Mouse (Mus musculus) CH12.LX (cell line): ENCODE results near the gene Lgals8. TPM values are rescaled to one million over a fixed set of nuclear protein-coding genes. Genes with fewer than 3 reads are reported as not detected.

Experiments
- BHLHE40 ChIP-seq: IDR thresholded peaks from 2 replicates; pipeline ENCODE4 v1.6.1; 2011; ENCODE audit warnings: mild to moderate bottlenecking, low read depth, low read length, improper control_type of control experiment
- CHD2 ChIP-seq: IDR thresholded peaks from 2 replicates; pipeline ENCODE4 v1.6.1; 2011; ENCODE audit warnings: low read length, improper control_type of control experiment
- E2F4 ChIP-seq: IDR thresholded peaks from 2 replicates; pipeline ENCODE4 v1.6.1; 2011; ENCODE audit warnings: low read depth, low read length, improper control_type of control experiment; ENCODE audit not compliant: insufficient replicate concordance
- IRF4 ChIP-seq: IDR thresholded peaks from 2 replicates; pipeline ENCODE4 v1.6.1; 2014; ENCODE audit warnings: low read depth, mild to moderate bottlenecking, inconsistent platforms, low read length, improper control_type of control experiment
- MEF2A ChIP-seq: IDR thresholded peaks from 2 replicates; pipeline ENCODE4 v1.6.1; 2014; ENCODE audit warnings: low read depth, mild to moderate bottlenecking, inconsistent platforms, low read length, improper control_type of control experiment, borderline replicate concordance
- MXI1 ChIP-seq: IDR thresholded peaks from 2 replicates; pipeline ENCODE4 v1.6.1; 2011; ENCODE audit warnings: mild to moderate bottlenecking, low read depth, low read length, improper control_type of control experiment
- POLR2AphosphoS2 ChIP-seq: IDR thresholded peaks from 2 replicates; pipeline ENCODE4 v1.6.1; 2011; ENCODE audit warnings: low read depth, low read length, improper control_type of control experiment
- SIN3A ChIP-seq: IDR thresholded peaks from 2 replicates; pipeline ENCODE4 v1.6.1; 2012; ENCODE audit warnings: low read length, improper control_type of control experiment, inconsistent platforms
- USF1 ChIP-seq: IDR thresholded peaks from 2 replicates; pipeline ENCODE4 v1.6.1; 2014; ENCODE audit warnings: low read depth, mild to moderate bottlenecking, inconsistent platforms, low read length, improper control_type of control experiment
- ZMIZ1 ChIP-seq: IDR thresholded peaks from 2 replicates; pipeline ENCODE4 v1.6.1; 2012; ENCODE audit warnings: low read depth, mild to moderate bottlenecking, inconsistent platforms, low read length, improper control_type of control experiment
- polyA plus RNA-seq: library from polyadenylated mRNA; unstranded; fragments of >175 nt; gene quantifications from 2 replicates; pipeline ENCODE4 v1.2.1, GENCODE M21; 2012; ENCODE audit warnings: low read depth; ENCODE audit not compliant: insufficient read length
- total RNA-seq, 2 experiments: library from RNA; depleted of rRNA; stranded (reverse); fragments of 300-350 nt in 1 of 2; fragments of >200 nt in 1 of 2; gene quantifications; 2 replicates each; pipeline ENCODE4 v1.2.3; 2012 to 2014

Gene Lgals8
- total and polyA plus RNA-seq, 3 experiments, result 15.8 to 23.5 (median 18.4) TPM

DNA sequence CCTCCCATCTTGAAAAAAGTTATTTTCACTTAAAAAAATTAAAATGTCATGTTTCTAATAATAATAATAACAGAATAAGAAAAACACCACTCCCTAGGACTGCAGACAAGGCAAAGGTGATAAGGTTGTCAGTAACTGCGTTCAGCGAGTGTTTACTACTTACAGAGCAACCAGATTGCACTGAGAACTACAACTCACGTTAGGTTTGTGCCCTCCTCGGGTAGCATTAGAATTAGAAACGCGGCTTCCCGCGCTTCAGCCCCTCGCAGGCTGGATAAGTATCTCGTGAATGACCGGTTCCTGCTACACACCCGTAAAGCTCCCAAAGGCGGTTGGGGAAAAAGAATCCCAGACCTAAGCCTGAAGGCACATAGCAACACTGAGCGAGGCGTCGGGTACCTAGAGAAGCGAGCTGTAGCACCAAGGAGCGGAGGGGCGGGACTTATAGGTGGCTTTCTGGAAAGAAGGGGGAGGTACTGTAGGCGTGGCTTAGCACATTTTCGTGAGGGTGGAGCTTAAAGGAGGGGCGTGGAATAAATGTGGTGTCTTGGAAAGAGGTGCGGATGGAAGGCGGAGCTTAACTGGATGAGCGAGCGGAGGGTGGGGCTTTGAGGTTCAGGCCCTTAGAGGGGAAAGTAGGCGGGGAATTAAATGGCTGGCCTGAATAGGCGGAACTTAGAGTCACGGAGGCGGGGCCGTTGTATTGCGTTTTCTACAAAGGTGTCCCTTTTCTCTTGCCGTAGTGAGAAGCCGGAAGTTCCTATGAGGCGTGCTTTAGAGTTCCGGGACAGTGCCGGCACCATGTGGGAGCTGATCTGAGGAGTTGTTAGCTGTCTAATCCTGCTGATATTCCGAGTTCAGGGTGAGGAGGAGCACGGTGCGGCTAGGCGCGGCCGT, 69.9 kb downstream of the Lgals8 start, which contains the start of gene Heatr1 (continued):
- no peak for TF ChIP-seq CHD2
- no peak for TF ChIP-seq MEF2A
- no peak for TF ChIP-seq E2F4
- TF ChIP-seq MXI1, result peak; percentile 100
- TF ChIP-seq SIN3A, result peak; percentile 99
- 0 out of 2 replicates have a peak, but pooled peaks have one; percentile 42 for TF ChIP-seq ZMIZ1
- no peak for TF ChIP-seq USF1
- no peak for TF ChIP-seq POLR2AphosphoS2
- TF ChIP-seq BHLHE40, result 0 out of 2 replicates have a peak, but pooled peaks have one; percentile 8
- no peak for TF ChIP-seq IRF4

Other genes with a start within 250 kb of the Lgals8 start
- 22.0 and 22.1 TPM in 2 replicates for gene Mtr, start 206.8 kb downstream of the Lgals8 start, total RNA-seq (2012; rRNA removed)
- gene Mtr, start 206.8 kb downstream of the Lgals8 start, total RNA-seq (2014; rRNA removed), result 13.2 and 15.2 TPM in 2 replicates
- 28.6 and 28.8 TPM in 2 replicates for gene Mtr, start 206.8 kb downstream of the Lgals8 start, polyA plus RNA-seq
- not detected in 2 replicates for gene Actn2, start 124.2 kb downstream of the Lgals8 start, total RNA-seq (2012; rRNA removed)
- gene Actn2, start 124.2 kb downstream of the Lgals8 start, total RNA-seq (2014; rRNA removed), result not detected in 2 replicates
- not detected in 2 replicates for gene Actn2, start 124.2 kb downstream of the Lgals8 start, polyA plus RNA-seq
- gene Heatr1, start 69.9 kb downstream of the Lgals8 start, total RNA-seq (2012; rRNA removed), result 92.3 and 117 TPM in 2 replicates
- gene Heatr1, start 69.9 kb downstream of the Lgals8 start, total RNA-seq (2014; rRNA removed), result 69.6 and 77.7 TPM in 2 replicates
- 139 and 149 TPM in 2 replicates for gene Heatr1, start 69.9 kb downstream of the Lgals8 start, polyA plus RNA-seq
- 0.38 and 0.68 TPM in 2 replicates for gene Edaradd, start 55.5 kb upstream of the Lgals8 start, total RNA-seq (2012; rRNA removed)
- gene Edaradd, start 55.5 kb upstream of the Lgals8 start, total RNA-seq (2014; rRNA removed), result 0.16 and 0.23 TPM in 2 replicates
- gene Edaradd, start 55.5 kb upstream of the Lgals8 start, polyA plus RNA-seq, result 0.24 and 0.29 TPM in 2 replicates
- 17.0 and 20.4 TPM in 2 replicates for gene Ero1lb, start 100.9 kb upstream of the Lgals8 start, total RNA-seq (2012; rRNA removed)
- 34.8 and 36.6 TPM in 2 replicates for gene Ero1lb, start 100.9 kb upstream of the Lgals8 start, total RNA-seq (2014; rRNA removed)
- 25.3 and 26.6 TPM in 2 replicates for gene Ero1lb, start 100.9 kb upstream of the Lgals8 start, polyA plus RNA-seq